Mouse (Mus musculus) embryo, embryonic 11 days (tissue): ENCODE data around the gene Nphp4.
A peak's percentile ranks its signal among the peaks of the same experiment; 100 is the strongest.
"Not testable (repeated sequence)": the region's sequence is repeated elsewhere in the genome, so short reads cannot be mapped to it uniquely, and the experiment has no call there.

Experiments
- DNase-seq: peaks from one replicate; pipeline ENCODE4 v3.0.0-alpha.2; 2015

Nphp4 gene

DNA sequence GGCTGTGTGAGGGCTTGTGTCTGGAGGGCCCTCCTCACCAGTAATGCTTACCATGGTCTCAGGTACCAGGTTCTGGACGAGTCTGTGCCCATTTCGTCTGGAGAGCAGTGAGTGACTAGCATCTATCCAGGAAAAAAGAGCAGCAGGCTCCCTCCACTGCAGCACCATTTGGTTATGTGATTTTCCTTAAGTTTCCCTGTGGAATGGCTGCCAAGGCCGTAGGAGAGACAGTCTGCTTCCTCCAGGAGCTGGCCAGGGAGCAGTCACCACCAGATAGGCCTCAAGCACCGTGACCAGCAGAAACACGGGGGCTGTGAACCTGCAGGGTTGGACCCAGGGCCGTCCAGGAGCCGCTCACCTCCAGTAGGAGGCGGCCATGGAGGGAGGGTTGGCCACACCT, 3.9 kb downstream of the Nphp4 start:
- DNase-seq: no peak

DNA sequence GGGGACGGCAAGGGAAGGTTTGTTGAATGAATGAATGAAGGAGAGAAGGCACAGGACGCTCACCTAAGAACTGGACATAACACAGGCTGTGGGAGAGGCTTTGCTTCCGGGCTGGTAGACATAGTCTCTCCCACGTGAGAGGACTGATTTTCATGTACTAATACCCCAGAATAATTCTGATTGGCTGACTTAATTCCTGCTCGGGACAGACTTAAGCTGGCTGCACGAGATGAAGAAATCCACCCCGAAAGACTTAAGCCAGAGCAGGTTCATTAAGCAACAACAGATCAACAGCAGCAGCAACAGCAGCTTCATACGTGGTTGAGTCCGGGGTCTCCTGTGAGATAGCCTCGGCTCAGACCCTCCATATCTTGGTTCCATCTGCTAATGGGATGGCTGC, 11.5 kb downstream of the Nphp4 start:
- no peak for DNase-seq

DNA sequence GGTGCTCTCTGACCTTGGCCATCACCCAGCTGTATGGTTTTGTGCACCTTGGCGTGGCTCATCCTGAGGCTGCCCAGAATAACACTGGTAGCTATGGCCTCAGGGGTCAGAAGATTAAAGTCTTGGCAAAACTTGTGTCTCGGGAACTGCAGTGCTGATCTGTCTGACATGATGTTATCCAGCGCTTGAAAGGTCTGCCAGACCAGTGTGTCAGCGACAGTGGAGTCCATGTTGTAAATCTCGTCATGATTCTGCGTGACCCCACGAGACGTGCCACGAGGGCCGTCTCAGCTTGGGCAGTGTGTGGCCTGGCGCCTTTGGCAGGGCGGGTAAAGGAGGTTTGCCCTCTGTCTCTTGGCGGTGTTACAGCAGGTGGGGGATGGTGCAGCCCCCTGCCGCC, 13.8 kb downstream of the Nphp4 start:
- DNase-seq: no peak

DNA sequence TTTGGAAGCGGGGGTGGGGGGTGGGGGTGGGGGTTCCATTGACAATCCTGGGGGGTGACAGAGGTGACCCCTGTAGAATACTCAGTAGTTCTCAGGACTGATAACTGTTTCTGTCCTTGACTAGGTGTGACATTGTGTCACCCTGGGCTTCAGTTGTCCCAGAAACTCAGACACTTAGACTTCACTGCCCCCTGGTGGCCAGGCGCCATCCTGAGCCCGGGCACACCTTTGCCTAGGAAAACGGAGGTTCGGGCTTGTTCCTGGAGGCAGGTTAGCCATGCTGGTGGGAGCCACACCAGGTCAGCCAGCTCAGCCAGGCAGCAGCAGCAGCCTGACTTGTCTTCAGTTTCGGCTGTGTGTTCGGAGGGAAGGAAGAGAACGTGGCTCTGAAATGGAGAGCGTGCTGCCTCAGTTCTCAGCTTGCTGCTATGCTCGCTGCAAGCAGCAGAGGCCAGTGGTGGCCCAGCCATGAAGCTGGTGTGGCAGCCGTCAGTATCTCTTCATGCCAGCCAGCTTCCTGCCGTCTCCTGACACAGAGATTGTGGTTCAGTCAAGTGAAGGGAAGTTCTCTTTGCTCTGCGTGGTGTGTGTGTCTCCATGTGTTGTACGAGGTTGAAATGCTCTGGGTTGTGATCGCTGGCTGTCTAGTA, 14.9 kb downstream of the Nphp4 start:
- peak; percentile 76 for DNase-seq

DNA sequence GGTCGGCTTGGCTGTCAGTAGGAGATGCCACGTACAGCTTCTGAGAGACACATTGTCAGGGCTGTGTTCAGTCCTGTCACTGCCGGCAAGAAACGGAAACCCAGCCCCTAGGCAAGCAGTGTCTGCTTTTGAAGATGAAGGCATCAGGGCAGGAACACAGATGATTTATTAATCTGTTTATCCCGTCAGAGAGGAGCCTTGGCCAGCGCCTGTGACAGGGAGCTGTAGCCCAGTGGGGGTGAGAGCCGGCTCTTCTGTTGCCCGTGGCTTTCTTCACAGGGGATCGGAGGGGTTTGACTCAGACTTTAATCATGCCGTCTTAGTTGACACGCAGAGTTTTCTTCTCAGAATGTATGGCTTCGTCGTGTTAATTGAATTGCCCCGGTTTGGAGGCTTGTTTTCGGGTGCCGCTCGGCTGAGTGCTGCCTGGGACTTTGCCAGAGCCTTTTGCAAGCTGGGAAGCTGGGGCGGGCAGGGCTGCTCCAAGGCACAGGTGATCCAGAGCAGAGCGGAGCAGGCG, 17.9 kb downstream of the Nphp4 start:
- DNase-seq: no peak

DNA sequence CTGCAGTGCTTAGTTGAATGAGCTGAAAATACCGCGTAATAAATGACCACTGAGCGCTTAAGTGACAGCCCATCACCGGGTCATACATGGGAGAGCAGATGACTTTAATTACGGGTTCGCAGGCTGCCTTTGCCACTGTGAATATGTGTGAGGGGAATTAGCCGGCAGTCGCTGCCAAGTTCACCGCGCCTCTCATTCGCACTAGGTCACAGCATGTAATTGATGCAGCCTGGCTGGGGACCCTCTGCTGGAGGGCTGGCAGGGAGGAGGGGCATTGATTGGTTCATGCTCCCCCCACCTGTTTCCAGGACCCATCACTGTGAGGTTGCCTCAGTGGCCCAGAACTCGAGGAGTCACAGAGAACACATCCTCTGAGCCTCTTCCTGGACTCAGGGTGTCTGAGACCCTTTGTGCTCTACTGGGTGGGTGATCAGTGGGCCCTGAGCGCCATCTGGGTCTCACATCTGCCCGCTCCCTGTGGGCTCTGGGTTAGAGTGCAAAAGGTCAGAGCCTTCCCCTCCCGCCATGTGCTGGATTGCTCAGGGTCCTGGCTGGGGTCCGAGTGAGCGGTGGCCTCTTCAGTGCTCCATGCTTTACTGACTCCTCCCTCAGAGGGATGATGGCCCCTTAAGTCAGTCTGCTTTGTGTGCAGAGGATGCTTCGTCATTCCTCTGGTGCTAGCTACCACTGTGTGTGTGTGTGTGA, 35.9 kb downstream of the Nphp4 start:
- peak; percentile 52 for DNase-seq

DNA sequence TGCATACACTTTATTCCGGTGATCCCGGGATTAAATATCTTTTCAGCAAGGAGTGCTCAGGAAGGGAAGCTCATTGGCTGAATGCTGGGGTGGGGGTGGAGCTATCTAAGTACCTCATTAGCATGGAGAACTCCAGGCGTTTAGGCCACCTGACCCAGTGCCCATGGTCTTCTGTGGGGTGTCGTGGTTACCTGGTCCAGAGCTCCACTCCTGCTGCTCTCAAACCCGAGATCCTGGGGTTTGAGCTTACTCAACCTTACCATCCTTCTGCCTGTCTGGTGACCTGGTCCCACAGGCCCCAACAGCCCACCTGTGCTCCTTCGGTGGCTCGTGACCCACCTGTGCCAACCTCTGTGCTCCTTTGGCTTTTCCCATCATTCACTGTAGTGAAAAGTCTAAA, 38.4 kb downstream of the Nphp4 start:
- no peak for DNase-seq

DNA sequence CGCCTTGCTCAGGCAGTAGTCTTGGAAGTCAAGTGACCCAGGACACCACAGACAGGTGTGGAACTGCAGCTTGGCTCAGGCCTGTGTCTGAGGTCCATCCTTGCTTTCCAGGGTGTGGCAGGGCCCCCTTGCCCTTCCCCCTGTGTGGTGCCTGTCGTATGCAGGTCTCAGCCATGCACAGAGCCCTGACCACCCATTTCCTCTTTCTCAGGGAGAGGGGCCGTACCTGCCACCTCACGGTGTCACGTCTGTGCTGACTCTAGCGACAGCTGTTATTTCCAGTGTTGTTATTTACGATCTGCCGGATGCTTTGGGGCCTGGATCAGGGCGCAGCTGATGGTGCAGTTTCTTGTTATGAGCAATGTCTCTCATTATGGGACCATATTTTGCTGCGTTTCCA, 42.6 kb downstream of the Nphp4 start:
- DNase-seq: no peak

DNA sequence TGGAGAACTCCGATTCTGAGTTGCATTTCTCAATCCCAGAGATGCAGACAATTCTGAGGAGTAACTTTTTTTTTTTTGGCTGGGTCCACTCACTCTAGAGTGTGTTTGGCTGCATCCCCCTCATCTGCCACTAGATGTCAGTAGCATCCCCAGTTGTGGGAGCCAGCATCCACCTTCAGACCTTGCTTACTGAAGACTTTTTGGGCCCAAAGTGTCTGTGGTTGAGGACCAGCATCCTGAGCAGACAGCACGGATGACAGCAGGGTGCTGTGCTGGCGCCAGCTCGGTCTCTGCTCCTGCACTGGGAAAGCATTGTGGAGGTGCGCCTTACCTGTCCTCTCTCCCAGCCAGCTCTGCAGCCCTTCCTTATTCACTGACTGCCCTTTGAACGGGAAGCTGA, 43.6 kb downstream of the Nphp4 start:
- DNase-seq: peak; percentile 82

DNA sequence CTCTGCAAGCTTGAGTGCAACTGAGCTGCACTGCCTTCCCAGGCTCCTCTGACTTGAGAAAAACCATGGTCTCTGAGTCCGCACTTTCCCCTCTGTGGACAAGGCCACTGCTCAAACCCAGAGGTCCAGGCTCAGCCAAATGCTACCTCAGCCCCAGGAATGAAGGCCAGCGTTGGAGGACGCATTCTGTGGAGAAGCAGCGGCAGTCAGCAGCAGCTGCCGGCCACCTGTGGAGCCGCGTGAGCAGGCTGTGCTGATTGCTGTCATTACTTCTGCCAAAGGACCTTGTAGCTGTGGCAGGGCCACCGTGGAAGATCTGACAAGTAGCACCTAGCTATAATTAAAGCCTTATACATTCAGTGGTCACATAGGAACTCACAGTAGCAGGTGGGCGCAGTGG, 56.4 kb downstream of the Nphp4 start:
- peak; percentile 24 for DNase-seq

DNA sequence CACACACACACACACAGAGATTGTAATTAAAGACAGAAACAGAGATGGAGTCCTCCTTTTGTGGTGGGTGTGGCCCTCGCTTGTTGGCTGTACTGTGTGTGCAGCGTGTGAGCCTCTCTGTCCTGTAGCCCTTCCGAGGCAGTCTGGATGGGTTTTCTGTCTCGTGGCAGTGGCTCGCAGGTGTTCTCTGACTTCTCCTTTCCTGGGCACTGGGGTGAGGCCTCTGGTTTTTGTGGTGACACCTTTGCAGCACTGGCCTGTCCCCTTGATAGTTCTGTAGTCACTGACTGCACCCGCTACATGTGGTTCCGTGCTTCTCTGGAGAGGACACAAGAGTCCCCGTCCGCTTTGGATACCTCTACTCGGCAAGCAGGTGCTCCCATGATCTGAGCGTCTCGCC, 63.2 kb downstream of the Nphp4 start:
- DNase-seq: no peak

DNA sequence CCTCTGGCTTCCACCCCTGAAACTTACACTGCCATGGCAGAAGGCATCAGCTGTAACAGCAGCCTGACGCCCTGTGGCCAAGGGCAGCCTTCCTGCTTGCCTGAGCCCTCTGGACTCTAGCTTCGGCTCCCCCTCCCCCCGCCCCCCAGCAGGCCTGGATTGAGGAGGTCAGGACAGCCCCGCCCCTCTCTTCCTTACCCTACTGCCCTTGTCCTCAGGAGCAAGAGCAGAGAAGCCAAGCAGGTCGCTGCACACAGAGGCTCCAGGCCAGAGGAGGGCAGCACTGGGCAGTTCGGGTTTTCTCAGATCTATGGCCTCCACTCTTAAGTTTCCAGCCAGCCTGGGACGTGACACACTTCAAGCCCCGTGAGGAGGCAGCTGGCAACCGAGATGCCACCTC, 64.7 kb downstream of the Nphp4 start:
- peak; percentile 64 for DNase-seq

DNA sequence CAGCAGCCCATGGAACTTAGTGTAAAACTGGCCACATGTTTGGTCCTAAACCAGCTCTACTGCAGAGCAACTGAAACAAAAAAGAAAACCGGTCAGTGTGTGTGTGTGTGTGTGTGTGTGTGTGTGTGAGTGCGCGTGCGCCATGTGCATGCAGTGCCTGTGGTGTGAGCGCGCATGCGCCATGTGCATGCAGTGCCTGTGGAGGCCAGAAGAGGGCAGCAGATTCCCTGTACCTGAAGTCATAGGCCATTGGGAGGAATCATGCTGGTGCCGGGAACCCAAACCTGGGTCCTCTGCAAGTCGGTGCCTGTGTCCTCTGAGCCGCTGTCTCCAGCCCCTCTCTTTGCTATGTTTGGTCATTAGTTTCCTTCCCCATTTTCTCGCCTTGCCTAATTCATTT, 65.9 kb downstream of the Nphp4 start:
- no peak for DNase-seq

DNA sequence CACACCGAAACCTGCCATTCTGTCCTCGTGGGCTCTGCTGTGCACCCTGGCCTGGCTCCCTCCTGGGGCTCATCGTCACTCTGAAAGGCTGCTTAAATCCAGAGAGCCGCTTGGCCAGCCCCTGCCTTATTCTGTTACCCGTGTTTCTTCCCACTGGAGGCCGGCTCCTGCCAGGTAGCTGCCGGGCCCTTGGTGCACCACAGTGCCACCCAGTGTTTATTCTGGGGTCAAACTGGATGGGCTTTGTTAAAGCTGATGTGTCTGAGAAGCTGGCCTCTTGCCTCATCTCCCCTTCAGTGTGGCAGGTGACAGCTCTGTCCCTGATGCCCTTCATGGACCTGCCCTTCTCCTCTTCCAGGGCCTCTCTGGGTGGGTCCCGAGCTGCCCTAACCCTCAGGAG, 70.0 kb downstream of the Nphp4 start:
- peak; percentile 36 for DNase-seq

DNA sequence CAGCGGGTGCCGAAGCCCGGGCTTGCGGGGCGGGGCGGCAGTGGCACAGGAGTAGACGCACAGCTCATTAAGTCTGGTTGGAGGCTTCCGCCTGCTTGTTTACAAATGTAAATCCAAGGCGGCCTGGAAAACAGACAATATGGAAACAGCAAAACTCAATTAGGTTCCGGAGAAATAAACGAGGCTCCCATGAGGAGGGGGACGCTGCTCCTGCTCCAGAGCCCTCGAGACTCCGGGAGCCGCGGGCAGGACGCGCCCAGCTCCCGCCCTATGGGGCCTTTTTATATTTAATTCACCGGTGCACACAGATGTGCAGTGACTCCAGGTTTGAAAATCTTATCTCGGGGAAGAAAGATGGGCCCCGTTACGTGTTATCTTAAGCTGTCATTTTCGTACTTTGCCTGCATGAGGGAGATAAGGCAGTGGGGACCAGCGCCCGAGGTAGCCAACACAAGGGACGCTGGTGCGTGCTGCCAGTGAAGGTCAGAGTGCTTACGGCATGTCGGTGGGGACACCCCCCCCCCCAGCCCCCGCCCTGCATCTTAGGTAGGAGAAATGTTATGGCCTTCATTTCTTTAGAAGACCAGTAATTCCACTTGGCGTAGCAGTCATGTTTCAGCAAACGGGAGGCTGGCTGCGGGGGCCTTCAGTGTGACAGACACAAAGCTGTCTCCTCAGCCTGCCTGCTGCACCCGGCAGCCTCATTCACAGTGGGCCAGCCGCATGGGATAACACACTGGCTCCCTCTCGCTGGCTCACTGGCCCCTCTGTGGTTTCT, 71.6 kb downstream of the Nphp4 start:
- peak; percentile 13 for DNase-seq

DNA sequence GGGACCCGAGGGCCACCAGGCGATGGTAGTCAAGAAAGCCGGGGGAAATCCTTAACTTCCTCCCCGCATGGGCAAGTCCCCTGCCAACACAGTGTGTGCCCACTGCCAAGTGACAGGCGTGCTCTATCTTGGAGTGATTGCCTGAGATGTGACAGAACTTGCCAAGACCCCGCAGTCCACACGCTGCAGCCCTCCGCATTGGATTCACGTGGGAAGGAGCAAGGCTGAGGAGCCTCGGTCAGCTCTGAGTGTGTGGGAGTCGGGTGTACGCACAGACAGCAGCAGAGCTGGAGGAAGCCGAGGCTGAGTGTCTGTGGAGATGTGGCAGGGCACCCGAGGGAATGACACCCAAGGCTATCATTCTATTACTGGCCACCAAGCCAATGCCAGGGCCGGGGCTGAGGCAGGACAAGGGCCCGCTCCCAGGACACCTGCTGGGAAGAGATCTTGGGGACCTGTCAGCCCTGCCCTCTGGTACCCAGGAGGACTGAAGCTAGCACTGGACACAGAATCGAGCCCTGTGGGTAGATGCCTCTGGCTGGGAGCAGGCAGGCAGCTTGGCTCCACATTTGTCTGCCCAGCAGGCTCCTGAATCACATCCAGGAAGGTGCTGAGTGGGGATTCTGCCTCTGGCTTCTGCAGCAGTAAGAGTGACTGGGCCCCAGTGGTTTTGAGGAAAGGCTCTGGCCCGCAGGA, 73.1 kb downstream of the Nphp4 start:
- DNase-seq: no peak

DNA sequence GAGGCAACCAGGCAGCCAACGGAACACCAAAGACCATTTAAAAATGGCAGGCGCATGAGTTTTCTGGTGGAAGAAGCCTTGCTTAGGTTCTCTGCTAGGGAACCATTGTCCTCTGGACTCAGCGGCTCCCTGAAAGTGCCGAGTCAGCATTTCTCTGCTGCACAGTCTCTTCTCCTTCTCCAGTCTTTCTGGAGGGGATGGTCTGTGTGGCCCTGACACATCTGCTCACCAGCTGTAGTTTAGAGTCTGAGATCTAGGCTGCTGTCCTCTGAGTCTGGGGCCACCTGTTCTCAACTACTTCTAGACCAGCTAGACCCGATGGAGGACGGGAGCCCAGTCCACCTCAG, 73.7 kb downstream of the Nphp4 start:
- peak; percentile 21 for DNase-seq

DNA sequence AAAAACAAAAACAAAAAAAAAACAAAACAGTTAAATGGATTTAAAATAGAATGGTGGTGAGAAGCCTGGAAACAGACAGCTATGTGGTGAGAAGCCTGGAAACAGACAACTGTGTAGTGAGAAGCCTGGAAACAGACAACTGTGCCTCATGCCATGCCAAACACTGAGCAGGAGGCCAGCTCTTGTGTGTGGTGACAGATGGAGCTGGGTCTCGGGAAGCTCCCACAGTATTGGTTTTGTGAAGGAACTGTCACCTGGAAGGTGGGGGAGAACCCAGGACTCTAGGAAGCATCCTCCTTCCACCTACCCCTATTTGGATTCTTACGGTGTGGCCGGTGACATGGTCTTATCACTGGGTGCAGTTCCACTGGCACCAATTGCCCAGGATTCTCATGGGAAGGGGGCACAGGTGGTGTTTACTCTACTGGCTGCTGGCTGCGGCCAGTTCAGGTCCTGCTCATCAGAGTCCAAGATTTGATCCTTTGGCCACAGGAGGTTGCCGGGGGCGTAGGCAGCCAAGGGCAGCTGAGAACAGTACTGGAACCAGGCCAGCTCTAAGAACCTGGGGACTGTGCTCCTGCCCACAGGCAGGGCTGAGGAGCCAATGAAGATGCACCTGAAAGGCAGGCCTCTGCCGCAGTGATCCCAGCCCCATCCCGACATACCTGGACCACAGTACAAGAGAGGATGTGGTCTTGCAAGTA, 77.2 kb downstream of the Nphp4 start:
- DNase-seq: no peak

DNA sequence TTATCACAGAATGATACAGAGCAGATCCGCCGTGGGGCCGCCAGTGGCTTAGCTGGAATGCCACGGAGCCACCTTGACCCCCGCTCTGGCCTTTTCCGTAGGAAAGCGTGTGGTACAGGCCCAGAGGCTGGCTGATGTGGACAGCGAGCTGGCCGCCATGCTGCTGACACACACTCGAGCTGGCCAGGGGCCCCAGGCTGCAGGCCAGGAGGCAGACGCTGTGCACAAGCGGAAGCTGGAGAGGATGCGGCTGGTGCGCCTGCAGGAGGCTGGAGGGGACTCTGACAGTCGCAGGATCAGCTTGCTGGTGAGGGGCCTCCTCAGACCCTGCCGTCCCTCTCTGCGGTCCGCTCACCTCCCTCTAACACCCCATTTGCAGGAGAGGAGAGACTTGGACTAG, 77.9 kb downstream of the Nphp4 start:
- no peak for DNase-seq

DNA sequence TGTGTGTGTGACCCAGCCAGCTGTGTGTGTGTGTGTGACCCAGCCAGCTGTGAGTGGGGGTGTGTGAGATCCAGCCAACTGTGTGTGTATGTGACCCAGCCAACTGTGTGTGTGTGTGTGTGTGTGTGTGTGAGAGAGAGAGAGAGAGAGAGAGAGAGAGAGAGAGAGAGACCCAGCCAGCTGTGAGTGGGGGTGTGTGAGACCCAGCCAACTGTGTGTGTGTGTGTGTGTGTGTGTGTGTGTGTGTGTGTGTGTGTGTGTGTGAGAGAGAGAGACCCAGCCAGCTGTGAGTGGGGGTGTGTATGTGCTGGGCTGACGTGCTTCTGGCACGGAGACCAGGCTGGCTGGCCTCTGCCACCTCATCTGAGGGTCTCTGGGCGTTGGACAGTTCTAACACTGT, 79.3 kb downstream of the Nphp4 start:
- not testable (repeated sequence) for DNase-seq

DNA sequence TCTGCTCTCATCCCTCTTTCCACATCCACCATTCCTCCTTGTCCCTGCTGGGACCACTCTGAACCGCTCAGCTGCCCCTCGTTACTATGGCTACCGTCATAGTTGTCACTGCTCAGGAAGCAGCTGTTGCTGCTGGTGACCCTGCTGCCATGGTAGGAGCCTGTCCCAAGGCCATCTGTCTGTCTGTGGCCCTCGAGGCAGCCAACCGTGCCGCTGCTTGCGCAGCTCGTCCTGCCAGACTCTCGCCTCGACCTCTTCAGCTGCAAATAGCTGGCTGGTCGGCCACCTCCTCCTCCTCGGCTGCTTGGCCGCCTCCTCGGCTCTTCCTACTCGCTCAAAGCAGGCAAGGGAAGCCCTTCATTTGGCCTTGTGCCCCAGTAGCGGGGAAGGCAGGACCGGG, 81.7 kb downstream of the Nphp4 start:
- peak; percentile 66 for DNase-seq

DNA sequence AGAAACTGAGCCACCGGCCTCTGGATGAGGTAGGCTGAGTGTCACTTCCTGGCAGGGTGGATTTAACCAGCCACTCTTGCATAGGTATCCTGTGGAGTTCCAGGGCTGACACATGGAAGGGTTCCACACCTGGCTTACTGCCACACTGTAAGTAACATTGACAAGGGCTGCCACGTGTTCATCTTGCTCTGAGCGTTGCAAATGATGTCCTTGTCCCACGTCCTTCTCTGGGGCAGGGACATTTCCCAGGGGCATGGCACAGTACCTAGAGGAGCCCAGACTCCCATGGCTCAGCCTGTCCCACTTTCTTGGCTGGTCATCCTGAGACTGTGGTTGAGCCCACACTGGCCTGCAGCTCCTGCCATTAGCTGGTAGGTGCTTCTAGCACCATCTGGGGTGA, 91.5 kb downstream of the Nphp4 start:
- no peak for DNase-seq
